Mouse (Mus musculus): ENCODE measurements at regions not wholly inside any gene's neighbourhood (a gene's known extent, or its start where the extent isn't known, plus 50 kb on each side); places are given as distances from the start of the nearest gene placed in this dataset.
"Not testable (repeated sequence)": the region's sequence is repeated elsewhere in the genome, so short reads cannot be mapped to it uniquely, and the experiment has no call there.

GRCm38 (mm10) chr15:24335876-24336275, 1077.7 kb downstream of the Basp1 start:
- not testable (repeated sequence) for DNase-seq (ENCODE audit: low spot score)

- not testable (repeated sequence) for DNase-seq (ENCODE audit: low spot score)
Measured at GRCm38 (mm10) chr15:24303123-24303522, 1110.4 kb downstream of the Basp1 start.

GRCm38 (mm10) chr15:24297236-24297635, 1116.3 kb downstream of the Basp1 start:
- no peak for DNase-seq (ENCODE audit: low spot score)

- DNase-seq (ENCODE audit: low spot score), result no peak
Measured at GRCm38 (mm10) chr15:24296798-24297197, 1116.8 kb downstream of the Basp1 start.

GRCm38 (mm10) chr15:24275100-24275499, 1138.5 kb downstream of the Basp1 start:
- no peak for DNase-seq (ENCODE audit: low spot score)

- no peak for DNase-seq (ENCODE audit: low spot score)
Measured at GRCm38 (mm10) chr15:24267360-24267759, 1146.2 kb downstream of the Basp1 start.

Measured in T-cell, adult 2 months (primary cell).